Mouse (Mus musculus) heart, adult 2 months (tissue): ENCODE data around the gene Gm21987. TPM values are rescaled to one million over a fixed set of nuclear protein-coding genes. Genes with fewer than 3 reads are reported as not detected.

ENCODE experiments used
- DNase-seq, 2 experiments: peaks; one replicate each; pipeline ENCODE4 v3.0.0; 2021
- H3K27ac ChIP-seq: fragments of 200-600 bp; 2 replicates; pipeline ENCODE4 v1.8.1; 2022
- H3K27me3 ChIP-seq: fragments of 200-500 bp; 2 replicates; pipeline ENCODE4 v1.6.1; 2012; ENCODE audit warnings: mild to moderate bottlenecking, low read length, inconsistent platforms, mixed read lengths; ENCODE audit not compliant: control insufficient read depth, insufficient read depth
- H3K36me3 ChIP-seq: fragments of 200-500 bp; 2 replicates; pipeline ENCODE4 v1.6.1; 2012; ENCODE audit warnings: low read length, inconsistent platforms; ENCODE audit not compliant: control insufficient read depth, insufficient read depth
- H3K4me1 ChIP-seq: fragments of 200-500 bp; 2 replicates; pipeline ENCODE4 v1.6.1; 2011; ENCODE audit warnings: low read length; ENCODE audit not compliant: control insufficient read depth, insufficient read depth
- H3K4me3 ChIP-seq: fragments of 200-600 bp; 2 replicates; pipeline ENCODE4 v1.8.1; 2022
- H3K79me2 ChIP-seq: fragments of 200-500 bp; replicated peaks from 2 replicates; pipeline ENCODE4 v1.6.1; 2012; ENCODE audit warnings: mild to moderate bottlenecking, inconsistent platforms, low read length, moderate library complexity, mixed read lengths; ENCODE audit not compliant: control insufficient read depth, insufficient read depth
- H3K9ac ChIP-seq: fragments of 200-500 bp; 2 replicates; pipeline ENCODE4 v1.6.1; 2012; ENCODE audit warnings: low read depth, mild to moderate bottlenecking, control low read depth, inconsistent platforms, low read length, mixed read lengths
- CTCF ChIP-seq: fragments of 200-600 bp; IDR thresholded peaks from 2 replicates; pipeline ENCODE4 v1.8.1; 2022; ENCODE audit warnings: antibody characterized with exemption, mild to moderate bottlenecking, moderate library complexity
- EP300 ChIP-seq: fragments of 200-500 bp; IDR thresholded peaks from 2 replicates; pipeline ENCODE4 v1.6.1; 2011; ENCODE audit warnings: low read depth, low read length, control low read depth; ENCODE audit not compliant: insufficient read depth
- POLR2A ChIP-seq: fragments of 200-500 bp; IDR thresholded peaks from 2 replicates; pipeline ENCODE4 v1.6.1; 2011; ENCODE audit warnings: mild to moderate bottlenecking, low read depth, low read length, control low read depth; ENCODE audit not compliant: insufficient read depth
- WGBS: fragments of 180-500 bp; shearing (Covaris S2); methylation state at CpG from one replicate; pipeline ENCODE4 v1.1.7; 2018; 5-methylcytosine and 5-hydroxymethylcytosine counted together
- intact Hi-C: fragments of 180-260 bp; cut with DNase I; formaldehyde crosslinking; loops from one replicate; pipeline ENCODE4 v1.15.1; 2025
- polyA plus RNA-seq: library from polyadenylated mRNA; depleted of rRNA; stranded (reverse); fragments of >200 nt; gene quantifications from 2 replicates; pipeline ENCODE4 v1.2.3, GENCODE M21; 2012
- total RNA-seq, 2 experiments: library from RNA; stranded (reverse); gene quantifications; 2 replicates each; pipeline ENCODE4 v1.2.3; 2021

Gene Gm21987
- total and polyA plus RNA-seq, 3 experiments = not detected

GRCm38 (mm10) chr16:38307221-38307605 is 39.6 kb upstream of the Gm21987 start:
- Histone ChIP-seq H3K27ac (no peak overlapping the region), H3K79me2 (no peaks in the 10 kb centered on the region), H3K27me3 (no peaks in the 10 kb centered on the region), H3K4me3 (no peak overlapping the region), H3K4me1 (0 out of 2 replicates have a peak, but pooled peaks cover 2% of the 10 kb centered on the region), H3K36me3 (no peaks in the 10 kb centered on the region), H3K9ac (no peak overlapping the region)
- no peak for DNase-seq
- 67% methylated on average over 5 of the region's 5 CpGs for WGBS
- intact Hi-C loops = no loop called here
- TF ChIP-seq CTCF (no peak), EP300 (no peak), POLR2A (no peak)

GRCm38 (mm10) chr16:38307651-38308050 is 39.2 kb upstream of the Gm21987 start:
- intact Hi-C loops = no loop called here
- TF ChIP-seq POLR2A (no peak), EP300 (no peak), CTCF (no peak)
- 44% methylated on average over 7 of the region's 7 CpGs for WGBS
- no peak for DNase-seq
- H3K27me3 ChIP-seq = no peaks in the 10 kb centered on the region
- 0 out of 2 replicates have a peak, but pooled peaks cover 2% of the 10 kb centered on the region for H3K4me1 ChIP-seq
- no peak overlapping the region for H3K9ac ChIP-seq
- no peak overlapping the region for H3K27ac ChIP-seq
- no peaks in the 10 kb centered on the region for H3K36me3 ChIP-seq
- no peaks in the 10 kb centered on the region for H3K79me2 ChIP-seq
- no peak overlapping the region for H3K4me3 ChIP-seq

GRCm38 (mm10) chr16:38308195-38308594 is 38.6 kb upstream of the Gm21987 start:
- H3K27me3 ChIP-seq = no peaks in the 10 kb centered on the region
- H3K4me3 ChIP-seq = no peak overlapping the region
- 0 out of 2 replicates have a peak, but pooled peaks cover 2% of the 10 kb centered on the region for H3K4me1 ChIP-seq
- intact Hi-C loops = no loop called here
- H3K27ac ChIP-seq = no peak overlapping the region
- DNase-seq = no peak
- H3K79me2 ChIP-seq = no peaks in the 10 kb centered on the region
- no peaks in the 10 kb centered on the region for H3K36me3 ChIP-seq
- H3K9ac ChIP-seq = no peak overlapping the region
- WGBS = 83% methylated on average over 11 of the region's 11 CpGs
- TF ChIP-seq POLR2A = no peak

GRCm38 (mm10) chr16:38318492-38318891 is 28.3 kb upstream of the Gm21987 start:
- TF ChIP-seq CTCF = no peak
- no peak for DNase-seq
- H3K27me3 ChIP-seq = no peaks in the 10 kb centered on the region
- no peak overlapping the region for H3K27ac ChIP-seq
- H3K36me3 ChIP-seq = no peaks in the 10 kb centered on the region
- H3K9ac ChIP-seq = no peak overlapping the region
- H3K4me1 ChIP-seq = no peaks in the 10 kb centered on the region
- 63% methylated on average over 9 of the region's 9 CpGs for WGBS
- intact Hi-C loops = no loop called here
- no peak overlapping the region for H3K4me3 ChIP-seq
- no peaks in the 10 kb centered on the region; the same call in 1 of the 2 replicates for H3K79me2 ChIP-seq

- H3K27ac ChIP-seq = no peak overlapping the region
- TF ChIP-seq EP300 (no peak), POLR2A (no peak), CTCF (no peak)
- H3K9ac ChIP-seq = no peak overlapping the region
- WGBS = 91% methylated on average over 4 of the region's 4 CpGs
- no peaks in the 10 kb centered on the region for H3K36me3 ChIP-seq
- DNase-seq = no peak
- H3K4me3 ChIP-seq = no peak overlapping the region
- no peaks in the 10 kb centered on the region; the same call in 1 of the 2 replicates for H3K79me2 ChIP-seq
- intact Hi-C loops = no loop called here
- no peaks in the 10 kb centered on the region for H3K27me3 ChIP-seq
- no peaks in the 10 kb centered on the region for H3K4me1 ChIP-seq
Measured at GRCm38 (mm10) chr16:38319087-38319486, 27.8 kb upstream of the Gm21987 start.

- TF ChIP-seq CTCF (peak; percentile 71), EP300 (no peak), POLR2A (no peak)
- no peaks in the 10 kb centered on the region for H3K27me3 ChIP-seq
- H3K9ac ChIP-seq = no peak overlapping the region
- H3K4me3 ChIP-seq = no peak overlapping the region
- intact Hi-C loops = no loop called here
- no peaks in the 10 kb centered on the region for H3K36me3 ChIP-seq
- no peak overlapping the region for H3K27ac ChIP-seq
- DNase-seq = peak; percentile 13 to 36
- no peaks in the 10 kb centered on the region; the same call in 1 of the 2 replicates for H3K79me2 ChIP-seq
- H3K4me1 ChIP-seq = no peaks in the 10 kb centered on the region
- 37% methylated on average over 17 of the region's 17 CpGs for WGBS
Measured at GRCm38 (mm10) chr16:38321452-38321935, 25.3 kb upstream of the Gm21987 start.
